Mouse (Mus musculus) CH12.LX (cell line): ENCODE measurements around the gene Rwdd3. TPM values are rescaled to one million over a fixed set of nuclear protein-coding genes. Genes with fewer than 3 reads are reported as not detected.

Source experiments
- DNase-seq: peaks from one replicate; pipeline ENCODE4 v3.0.0-alpha.2; 2013; ENCODE audit errors: extremely low read depth
- H3K27ac ChIP-seq: 2 replicates; pipeline ENCODE4 v1.5.1; 2012; ENCODE audit warnings: low read depth, mild to moderate bottlenecking, control low read depth, moderate library complexity; ENCODE audit not compliant: insufficient read depth
- H3K27me3 ChIP-seq: replicated peaks from 2 replicates; pipeline ENCODE3; 2012; ENCODE audit warnings: inconsistent platforms
- H3K36me3 ChIP-seq, 2 experiments: replicated peaks in 1 of 2; 2 replicates each; pipeline versions ENCODE3 to v1.6.1; 2012; ENCODE audit warnings: inconsistent platforms in 1 of 2, low read length in 1 of 2, mild to moderate bottlenecking in 1 of 2, mixed read lengths in 1 of 2, moderate library complexity in 1 of 2; ENCODE audit not compliant: control insufficient read depth in 1 of 2, insufficient read depth in 1 of 2
- H3K4me1 ChIP-seq, 2 experiments: 2 replicates each; pipeline ENCODE4 v1.6.1; 2012; ENCODE audit warnings: inconsistent platforms in 1 of 2, moderate library complexity in 1 of 2; ENCODE audit not compliant: insufficient read depth in 2 of 2, control insufficient read depth in 1 of 2
- H3K4me2 ChIP-seq: 2 replicates; pipeline ENCODE4 v1.6.1; 2012; ENCODE audit warnings: low read depth, mild to moderate bottlenecking, control low read depth; ENCODE audit not compliant: poor library complexity, insufficient read depth, severe bottlenecking
- H3K4me3 ChIP-seq, 3 experiments: fragments of 150-350 bp in 1 of 3; sonication (generic) in 1 of 3; replicated peaks in 1 of 3; 2 replicates each; pipeline versions ENCODE3 to v1.5.1; 2011 to 2012; ENCODE audit warnings: low read depth in 2 of 3, low read length in 2 of 3, mild to moderate bottlenecking in 2 of 3, moderate library complexity in 2 of 3, control low read depth in 1 of 3, improper control_type of control experiment in 1 of 3, inconsistent platforms in 1 of 3, mixed read lengths in 1 of 3; ENCODE audit not compliant: poor library complexity in 1 of 3
- H3K79me2 ChIP-seq: replicated peaks from 2 replicates; pipeline ENCODE4 v1.6.1; 2012; ENCODE audit warnings: mild to moderate bottlenecking, moderate library complexity; ENCODE audit not compliant: control insufficient read depth, poor library complexity, insufficient read depth, severe bottlenecking; ENCODE audit errors: extremely low read depth
- H3K9ac ChIP-seq: 2 replicates; pipeline ENCODE4 v1.6.1; 2012; ENCODE audit warnings: low read depth, mild to moderate bottlenecking, control low read depth, moderate library complexity; ENCODE audit not compliant: insufficient read depth
- H3K9me3 ChIP-seq: replicated peaks from 2 replicates; pipeline ENCODE3; 2012; ENCODE audit warnings: low read length, inconsistent platforms, mixed read lengths
- CHD1 ChIP-seq: IDR thresholded peaks from 2 replicates; pipeline ENCODE4 v1.6.1; 2012; ENCODE audit warnings: low read depth, low read length, improper control_type of control experiment, inconsistent platforms
- CTCF ChIP-seq, 2 experiments: IDR thresholded peaks in 1 of 2; conservative IDR thresholded peaks in 1 of 2; 2 replicates each; pipeline ENCODE4 v1.5.1; 2011 to 2012; ENCODE audit warnings: low read depth in 2 of 2, low read length in 2 of 2, improper control_type of control experiment in 1 of 2, inconsistent platforms in 1 of 2, mild to moderate bottlenecking in 1 of 2, moderate library complexity in 1 of 2
- ELF1 ChIP-seq: IDR thresholded peaks from 2 replicates; pipeline ENCODE4 v1.6.1; 2014; ENCODE audit warnings: low read depth, mild to moderate bottlenecking, inconsistent platforms, low read length, improper control_type of control experiment
- EP300 ChIP-seq: IDR thresholded peaks from 2 replicates; pipeline ENCODE4 v1.6.1; 2011; ENCODE audit warnings: low read length, improper control_type of control experiment
- ETS1 ChIP-seq: conservative IDR thresholded peaks from 2 replicates; pipeline ENCODE4 v1.6.1; 2012; ENCODE audit warnings: low read depth, mild to moderate bottlenecking, inconsistent platforms, low read length, improper control_type of control experiment, moderate library complexity
- GABPA ChIP-seq: IDR thresholded peaks from 2 replicates; pipeline ENCODE4 v1.6.1; 2012; ENCODE audit warnings: low read depth, low read length, improper control_type of control experiment, inconsistent platforms; ENCODE audit not compliant: insufficient replicate concordance
- JUND ChIP-seq: conservative IDR thresholded peaks from 2 replicates; pipeline ENCODE4 v1.6.1; 2011; ENCODE audit warnings: low read depth, low read length, improper control_type of control experiment
- MAFK ChIP-seq: IDR thresholded peaks from 2 replicates; pipeline ENCODE4 v1.6.1; 2011; ENCODE audit warnings: low read length, improper control_type of control experiment; ENCODE audit not compliant: insufficient replicate concordance
- MAX ChIP-seq: IDR thresholded peaks from 2 replicates; pipeline ENCODE4 v1.6.1; 2011; ENCODE audit warnings: low read length, improper control_type of control experiment
- MXI1 ChIP-seq: IDR thresholded peaks from 2 replicates; pipeline ENCODE4 v1.6.1; 2011; ENCODE audit warnings: mild to moderate bottlenecking, low read depth, low read length, improper control_type of control experiment
- MYC ChIP-seq: IDR thresholded peaks from 2 replicates; pipeline ENCODE4 v1.6.1; 2011; ENCODE audit warnings: low read depth, mild to moderate bottlenecking, improper control_type of control experiment, low read length
- PAX5 ChIP-seq: IDR thresholded peaks from 2 replicates; pipeline ENCODE4 v1.6.1; 2012; ENCODE audit warnings: low read length, inconsistent platforms, mixed read lengths
- TBP ChIP-seq: conservative IDR thresholded peaks from 2 replicates; pipeline ENCODE4 v1.6.1; 2011; ENCODE audit warnings: low read depth, low read length, improper control_type of control experiment
- USF1 ChIP-seq: IDR thresholded peaks from 2 replicates; pipeline ENCODE4 v1.6.1; 2014; ENCODE audit warnings: low read depth, mild to moderate bottlenecking, inconsistent platforms, low read length, improper control_type of control experiment
- USF2 ChIP-seq: conservative IDR thresholded peaks from 2 replicates; pipeline ENCODE4 v1.6.1; 2011; ENCODE audit warnings: low read depth, low read length, improper control_type of control experiment
- ZC3H11A ChIP-seq: IDR thresholded peaks from 2 replicates; pipeline ENCODE4 v1.6.1; 2012; ENCODE audit warnings: low read depth, mild to moderate bottlenecking, inconsistent platforms, low read length, improper control_type of control experiment
- ZNF384 ChIP-seq: IDR thresholded peaks from 2 replicates; pipeline ENCODE4 v1.6.1; 2012; ENCODE audit warnings: low read depth, low read length, improper control_type of control experiment, inconsistent platforms
- dilution Hi-C: fragments of 300-500 bp; cut with MboI; formaldehyde crosslinking; loops from 2 replicates; pipeline ENCODE4 v1.14.3; 2020; ENCODE audit warnings: low sequenced_read_pairs; ENCODE audit not compliant: extremely low pct_unique_long_range_greater_than_20kb, extremely low pct_ligation_motif_present
- in situ Hi-C: fragments of 300-500 bp; cut with MboI; formaldehyde crosslinking; loops from 3 replicates; pipeline ENCODE4 v1.14.3; 2019; ENCODE audit warnings: low sequenced_read_pairs, low pct_ligation_motif_present, low pct_unique_long_range_greater_than_20kb, mixed read lengths
- polyA plus RNA-seq: library from polyadenylated mRNA; unstranded; fragments of >175 nt; gene quantifications from 2 replicates; pipeline ENCODE4 v1.2.1, GENCODE M21; 2012; ENCODE audit warnings: low read depth; ENCODE audit not compliant: insufficient read length
- total RNA-seq, 2 experiments: library from RNA; depleted of rRNA; stranded (reverse); fragments of 300-350 nt in 1 of 2; fragments of >200 nt in 1 of 2; gene quantifications; 2 replicates each; pipeline ENCODE4 v1.2.3; 2012 to 2014

Gene Rwdd3
- total and polyA plus RNA-seq, 3 experiments = 2.3 to 5.9 (median 3.5) TPM

GRCm38 (mm10) chr3:121127171-121127570, 44.3 kb downstream of the Rwdd3 start:
- no peak overlapping the region for H3K4me2 ChIP-seq
- no peaks in the 10 kb centered on the region for H3K4me1 ChIP-seq
- H3K9me3 ChIP-seq = no peaks in the 10 kb centered on the region
- H3K27ac ChIP-seq = no peak overlapping the region
- DNase-seq = no peak
- H3K79me2 ChIP-seq = no peaks in the 10 kb centered on the region
- no peaks in the 10 kb centered on the region for H3K36me3 ChIP-seq
- no peak overlapping the region for H3K4me3 ChIP-seq
- no peak overlapping the region for H3K9ac ChIP-seq
- no peaks in the 10 kb centered on the region for H3K27me3 ChIP-seq
- in situ Hi-C loops (no loop called here), dilution Hi-C loops (no loop called here)
- TF ChIP-seq MAX (no peak), GABPA (no peak), PAX5 (no peak), MYC (no peak), ZC3H11A (no peak), MAFK (no peak), MXI1 (no peak), ZNF384 (no peak)

GRCm38 (mm10) chr3:121126476-121126875, 45.0 kb downstream of the Rwdd3 start:
- H3K79me2 ChIP-seq = no peaks in the 10 kb centered on the region
- H3K27me3 ChIP-seq = no peaks in the 10 kb centered on the region
- dilution Hi-C loops = no loop called here
- DNase-seq = no peak
- no peaks in the 10 kb centered on the region for H3K9me3 ChIP-seq
- H3K4me3 ChIP-seq = no peak overlapping the region
- no peak overlapping the region for H3K4me2 ChIP-seq
- TF ChIP-seq USF1 (no peak), JUND (no peak), EP300 (no peak), MXI1 (no peak), MAFK (no peak), CTCF (conservative IDR thresholded peaks at IDR 0.05 in 1 of 2, IDR thresholded peaks at IDR 0.05 in 1 of 2; ENCODE audit: low read depth in 2 of 2, low read length in 2 of 2) (no peak), TBP (no peak), ETS1 (no peak), CHD1 (no peak), ZC3H11A (no peak), GABPA (no peak), USF2 (no peak), ELF1 (no peak)
- no peak overlapping the region for H3K27ac ChIP-seq
- no peaks in the 10 kb centered on the region for H3K4me1 ChIP-seq
- in situ Hi-C loops = no loop called here
- H3K9ac ChIP-seq = no peak overlapping the region
- no peaks in the 10 kb centered on the region for H3K36me3 ChIP-seq
